Mouse (Mus musculus) macrophage (primary cell): Measurements from ENCODE around the gene Kitl. TPM values are rescaled to one million over a fixed set of nuclear protein-coding genes. Genes with fewer than 3 reads are reported as not detected.

Experiments used
- H3K27ac ChIP-seq: fragments of 350-480 bp; formaldehyde crosslinking; 2 replicates; pipeline ENCODE4 v1.9.0; 2021
- H3K36me3 ChIP-seq: fragments of 350-480 bp; formaldehyde crosslinking; 2 replicates; pipeline ENCODE4 v1.9.0; 2021; ENCODE audit errors: inconsistent target
- H3K4me3 ChIP-seq: fragments of 350-480 bp; formaldehyde crosslinking; 2 replicates; pipeline ENCODE4 v1.9.0; 2021; ENCODE audit errors: inconsistent target
- H3K79me2 ChIP-seq: fragments of 350-480 bp; formaldehyde crosslinking; 2 replicates; pipeline ENCODE4 v1.9.0; 2021; ENCODE audit errors: inconsistent target
- WGBS: methylation state at CpG from one replicate; pipeline ENCODE4 v1.1.7; 2026; ENCODE audit warnings: inconsistent platforms; ENCODE audit not compliant: missing documents; 5-methylcytosine and 5-hydroxymethylcytosine counted together
- polyA plus RNA-seq: library from polyadenylated mRNA; stranded (reverse); fragments of 250-400 nt; gene quantifications from 3 replicates; pipeline ENCODE4 v1.2.4, GENCODE M21; 2018; ENCODE audit warnings: inconsistent platforms

Kitl gene
- polyA plus RNA-seq, 1 experiment from 2014 or later: 6.4 TPM

- 24% methylated on average over 13 of the region's 13 CpGs for WGBS
- Histone ChIP-seq H3K4me3 (no peak overlapping the region; the same call in 1 of the 2 replicates), H3K36me3 (no peaks in the 10 kb centered on the region), H3K79me2 (no peaks in the 10 kb centered on the region; the same call in 1 of the 2 replicates), H3K27ac (no peak overlapping the region)
Observed at GRCm38 (mm10) chr10:100016941-100017770, 1.7 kb downstream of the Kitl start.

- no peaks in the 10 kb centered on the region; the same call in 1 of the 2 replicates for H3K79me2 ChIP-seq
- 38% methylated on average over 10 of the region's 10 CpGs for WGBS
- no peaks in the 10 kb centered on the region for H3K36me3 ChIP-seq
- H3K4me3 ChIP-seq: no peak overlapping the region
- H3K27ac ChIP-seq: no peak overlapping the region
Observed at GRCm38 (mm10) chr10:100017771-100018070, 2.3 kb downstream of the Kitl start.

- no peaks in the 10 kb centered on the region; the same call in 1 of the 2 replicates for H3K79me2 ChIP-seq
- no peaks in the 10 kb centered on the region for H3K36me3 ChIP-seq
- WGBS: 49% methylated on average over 3 of the region's 5 CpGs
- no peak overlapping the region for H3K27ac ChIP-seq
- H3K4me3 ChIP-seq: no peak overlapping the region
Observed at GRCm38 (mm10) chr10:100018493-100018892, 3.1 kb downstream of the Kitl start.

GRCm38 (mm10) chr10:100019246-100020195 is 4.1 kb downstream of the Kitl start:
- 68% methylated on average over 16 of the region's 17 CpGs for WGBS

GRCm38 (mm10) chr10:100022090-100022834 is 6.8 kb downstream of the Kitl start:
- H3K36me3 ChIP-seq: no peaks in the 10 kb centered on the region
- WGBS: 76% methylated on average over 11 of the region's 11 CpGs
- H3K4me3 ChIP-seq: no peak overlapping the region
- no peaks in the 10 kb centered on the region; the same call in 1 of the 2 replicates for H3K79me2 ChIP-seq
- H3K27ac ChIP-seq: no peak overlapping the region

More at GRCm38 (mm10) chr10:100019246-100020195, 4.1 kb downstream of the Kitl start:
- H3K4me3 ChIP-seq: no peak overlapping the region
- no peaks in the 10 kb centered on the region for H3K36me3 ChIP-seq
- no peaks in the 10 kb centered on the region; the same call in 1 of the 2 replicates for H3K79me2 ChIP-seq
- H3K27ac ChIP-seq: no peak overlapping the region

- Histone ChIP-seq H3K79me2 (no peaks in the 10 kb centered on the region; the same call in 1 of the 2 replicates), H3K4me3 (no peak overlapping the region), H3K36me3 (no peaks in the 10 kb centered on the region), H3K27ac (no peak overlapping the region)
- 83% methylated on average over 1 of the region's 1 CpGs for WGBS
Observed at GRCm38 (mm10) chr10:100022835-100023093, 7.3 kb downstream of the Kitl start.

GRCm38 (mm10) chr10:100025665-100026064 is 10.2 kb downstream of the Kitl start:
- 71% methylated on average over 8 of the region's 8 CpGs for WGBS
- H3K36me3 ChIP-seq: no peaks in the 10 kb centered on the region
- H3K4me3 ChIP-seq: no peak overlapping the region
- H3K79me2 ChIP-seq: no peaks in the 10 kb centered on the region
- H3K27ac ChIP-seq: no peak overlapping the region

GRCm38 (mm10) chr10:100026778-100027177 is 11.3 kb downstream of the Kitl start:
- 94% methylated on average over 1 of the region's 1 CpGs for WGBS
- Histone ChIP-seq H3K79me2 (no peaks in the 10 kb centered on the region), H3K4me3 (no peak overlapping the region), H3K27ac (no peak overlapping the region), H3K36me3 (no peaks in the 10 kb centered on the region)

GRCm38 (mm10) chr10:100030385-100030784 is 15.0 kb downstream of the Kitl start:
- Histone ChIP-seq H3K36me3 (no peaks in the 10 kb centered on the region), H3K4me3 (no peak overlapping the region), H3K27ac (no peak overlapping the region), H3K79me2 (no peaks in the 10 kb centered on the region)
- 86% methylated on average over 5 of the region's 5 CpGs for WGBS

- no peak overlapping the region for H3K27ac ChIP-seq
- 84% methylated on average over 11 of the region's 12 CpGs for WGBS
- H3K4me3 ChIP-seq: no peak overlapping the region
- H3K36me3 ChIP-seq: no peaks in the 10 kb centered on the region
- no peaks in the 10 kb centered on the region for H3K79me2 ChIP-seq
Observed at GRCm38 (mm10) chr10:100030980-100031516, 15.6 kb downstream of the Kitl start.

GRCm38 (mm10) chr10:100031631-100032030 is 16.2 kb downstream of the Kitl start:
- Histone ChIP-seq H3K36me3 (no peaks in the 10 kb centered on the region), H3K4me3 (no peak overlapping the region), H3K27ac (peak overlapping the region; percentile 48), H3K79me2 (no peaks in the 10 kb centered on the region)
- 18% methylated on average over 11 of the region's 11 CpGs for WGBS

- Histone ChIP-seq H3K36me3 (no peaks in the 10 kb centered on the region), H3K27ac (peak overlapping the region; percentile 48), H3K79me2 (no peaks in the 10 kb centered on the region), H3K4me3 (no peak overlapping the region)
- 61% methylated on average over 3 of the region's 3 CpGs for WGBS
Observed at GRCm38 (mm10) chr10:100032566-100032965, 17.1 kb downstream of the Kitl start.

- Histone ChIP-seq H3K4me3 (no peak overlapping the region), H3K27ac (no peak overlapping the region), H3K79me2 (no peaks in the 10 kb centered on the region), H3K36me3 (no peaks in the 10 kb centered on the region)
- WGBS: 82% methylated on average over 4 of the region's 4 CpGs
Observed at GRCm38 (mm10) chr10:100036021-100036420, 20.6 kb downstream of the Kitl start.

GRCm38 (mm10) chr10:100038342-100038898 is 23.0 kb downstream of the Kitl start:
- H3K27ac ChIP-seq: no peak overlapping the region
- no peaks in the 10 kb centered on the region for H3K79me2 ChIP-seq
- 86% methylated on average over 12 of the region's 12 CpGs for WGBS
- H3K36me3 ChIP-seq: no peaks in the 10 kb centered on the region
- H3K4me3 ChIP-seq: no peak overlapping the region
